9 mouse cellular contexts compared by ENCODE assay signal in the genomic region with DNA sequence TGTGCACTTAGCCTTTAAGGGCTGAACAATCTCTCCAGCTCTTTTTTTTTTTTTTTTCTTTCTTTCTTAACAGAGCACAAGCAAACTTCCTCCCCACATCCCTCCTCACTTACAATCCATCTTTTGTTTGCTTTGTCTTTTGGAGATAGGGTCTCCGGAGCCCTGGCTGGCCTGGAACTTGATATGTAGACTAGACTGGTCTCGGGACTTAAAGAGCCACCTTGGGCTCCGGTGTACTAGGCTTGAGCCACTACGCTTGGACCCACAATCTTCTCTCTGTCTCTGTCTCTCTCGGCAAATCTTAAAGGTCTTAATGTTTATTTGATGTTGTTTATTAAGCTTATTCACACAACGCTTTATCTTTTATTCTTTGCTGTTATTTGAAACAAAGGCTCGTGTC. TPM values are rescaled to one million over a fixed set of nuclear protein-coding genes. Genes with fewer than 3 reads are reported as not detected.
DNase-seq lines count a peak whose midpoint lies in the region; ATAC-seq and TF ChIP-seq lines count a peak whose summit lies in the region.
"Had no signal": no experiment of that assay in that cellular context is flagged by ENCODE, and none has a peak within 500 bp of the region (broad histone marks: within the 10 kb centered on the region; RNA-seq: fewer than 3 reads in every experiment).

No protein-coding gene starts in this region.

- TF ChIP-seq POLR2A in kidney, adult 2 months (IDR thresholded peaks at IDR 0.05; ENCODE audit: low read depth, low read length): no peak

- no peak for TF ChIP-seq CTCF in kidney, adult 2 months (conservative IDR thresholded peaks at IDR 0.05; ENCODE audit: insufficient read depth, insufficient read length, low read depth, low read length)

- peaks cover 5% of the 10 kb centered on the region; the same call in 1 of the 2 replicates for H3K4me1 ChIP-seq in kidney, embryonic 14.5 days (ENCODE audit: control insufficient read depth, insufficient read depth, low read length)
- H3K4me1 ChIP-seq in hindbrain, embryonic 10.5 days (replicated peaks): peaks cover 17% of the 10 kb centered on the region
- H3K4me1 ChIP-seq in midbrain, embryonic 12.5 days: 0 out of 2 replicates have a peak, but pooled peaks cover 7% of the 10 kb centered on the region
- H3K4me1 ChIP-seq in kidney, adult 2 months (ENCODE audit: control insufficient read depth, insufficient read depth, low read length): no peaks in the 10 kb centered on the region

- no peaks in the 10 kb centered on the region for H3K36me3 ChIP-seq in kidney, embryonic 14.5 days (ENCODE audit: control insufficient read depth, insufficient read depth, low read length)
- no peaks in the 10 kb centered on the region for H3K36me3 ChIP-seq in hindbrain, embryonic 10.5 days
- H3K36me3 ChIP-seq in midbrain, embryonic 12.5 days: no peaks in the 10 kb centered on the region
- H3K36me3 ChIP-seq in kidney, adult 2 months (ENCODE audit: control insufficient read depth, insufficient read depth, low read length): no peaks in the 10 kb centered on the region

- no peak for ATAC-seq in kidney, embryonic 14.5 days (ENCODE audit: low FRiP score, low TSS enrichment)
- ATAC-seq in midbrain, embryonic 12.5 days (ENCODE audit: low FRiP score, low read depth): no peak

- DNase-seq in kidney, postnatal 4 days: no peak
- peak; percentile 18 for DNase-seq in NIH3T3 (ENCODE audit: low read depth)
- peak; percentile 48 for DNase-seq in hindbrain, embryonic 10.5 days (ENCODE audit: low spot score)
- DNase-seq in B cell, adult 2 months: no peak
- no peak for DNase-seq in urinary bladder, adult 2 months (ENCODE audit: low spot score)
- no peak for DNase-seq in kidney, adult 2 months
- DNase-seq: kidney, postnatal 36 days had no signal

- peak overlapping the region; percentile 41 for H3K4me2 ChIP-seq in kidney, embryonic 14.5 days (replicated peaks; ENCODE audit: low read depth, low read length)
- H3K4me2 ChIP-seq in midbrain, embryonic 12.5 days (replicated peaks): peak overlapping the region; percentile 22; the same call in 1 of the 2 replicates

- H3K9ac ChIP-seq in kidney, embryonic 14.5 days (ENCODE audit: low read depth, low read length): 0 out of 2 replicates have a peak overlapping the region, but pooled peaks have one; percentile 20
- no peak overlapping the region for H3K9ac ChIP-seq in midbrain, embryonic 12.5 days (replicated peaks)

- no peaks in the 10 kb centered on the region for H3K9me3 ChIP-seq in kidney, embryonic 14.5 days (ENCODE audit: control insufficient read depth, low read length)
- H3K9me3 ChIP-seq in hindbrain, embryonic 10.5 days: no peaks in the 10 kb centered on the region
- H3K9me3 ChIP-seq in midbrain, embryonic 12.5 days: no peaks in the 10 kb centered on the region

- no peaks in the 10 kb centered on the region; the same call in 1 of the 2 replicates for H3K27me3 ChIP-seq in kidney, embryonic 14.5 days (ENCODE audit: control insufficient read depth, insufficient read depth, low read length)
- H3K27me3 ChIP-seq in hindbrain, embryonic 10.5 days (ENCODE audit: insufficient read depth, poor library complexity, severe bottlenecking): peaks cover 10% of the 10 kb centered on the region
- H3K27me3 ChIP-seq in midbrain, embryonic 12.5 days: peaks cover 24% of the 10 kb centered on the region
- 0 out of 2 replicates have a peak, but pooled peaks cover 3% of the 10 kb centered on the region for H3K27me3 ChIP-seq in kidney, adult 2 months (replicated peaks; ENCODE audit: control insufficient read depth, insufficient read depth, low read length)

- H3K27ac ChIP-seq in kidney, embryonic 14.5 days (ENCODE audit: low read depth, low read length): no peak overlapping the region
- H3K27ac ChIP-seq in hindbrain, embryonic 10.5 days: peak overlapping the region; percentile 60
- no peak overlapping the region for H3K27ac ChIP-seq in midbrain, embryonic 12.5 days (replicated peaks)
- no peak overlapping the region for H3K27ac ChIP-seq in kidney, adult 2 months (ENCODE audit: insufficient read depth, low read depth, low read length)

- H3K4me3 ChIP-seq in kidney, embryonic 14.5 days (ENCODE audit: low read length): peak overlapping the region; percentile 39
- H3K4me3 ChIP-seq in hindbrain, embryonic 10.5 days: peak overlapping the region; percentile 47
- H3K4me3 ChIP-seq in midbrain, embryonic 12.5 days: peak overlapping the region; percentile 16; the same call in 1 of the 2 replicates
- H3K4me3 ChIP-seq in kidney, adult 2 months (ENCODE audit: insufficient read depth, low read depth, low read length): no peak overlapping the region

- WGBS in kidney, embryonic 14.5 days: 4% methylated on average over 7 of the region's 7 CpGs
- 2% methylated on average over 7 of the region's 7 CpGs for WGBS in hindbrain, embryonic 10.5 days
- WGBS in midbrain, embryonic 12.5 days: 4% methylated on average over 7 of the region's 7 CpGs
- 41% methylated on average over 7 of the region's 7 CpGs for WGBS in kidney, adult 2 months

RNA-seq across cellular contexts. Expression of gene Zfp184, which starts 34.2 kb away (rescaled TPM):
- 15.5 and 17.9 TPM in 2 replicates for polyA plus RNA-seq in kidney, embryonic 14.5 days (2014; fragmentation: Nextera tagmentation; extraction: Ambion mirVana)
- polyA plus RNA-seq in hindbrain, embryonic 10.5 days (2016; fragmentation: Nextera tagmentation; extraction: Ambion mirVana): 20.6 and 24.7 TPM in 2 replicates
- 22.3 and 24.2 TPM in 2 replicates for polyA plus RNA-seq in midbrain, embryonic 12.5 days (2016; fragmentation: Nextera tagmentation; extraction: Ambion mirVana)
- polyA plus RNA-seq in urinary bladder, adult 2 months (2012; rRNA removed): 1.7 TPM in 2 replicates
- polyA plus RNA-seq in kidney, adult 2 months (2012; rRNA removed): 0.39 and 0.44 TPM in 2 replicates

Comparison
In these comparisons a context has a peak if more than half of its experiments do, and no peak if none do; other contexts are left out.
1. DNase-seq: peak in NIH3T3 (single experiment) and hindbrain, embryonic 10.5 days (single experiment); none in kidney, postnatal 4 days (0 of 2), B cell, adult 2 months (0 of 2), urinary bladder, adult 2 months (single experiment) and kidney, adult 2 months (single experiment).